ENCODE assay signal across 8 mouse cellular contexts in the genomic region with DNA sequence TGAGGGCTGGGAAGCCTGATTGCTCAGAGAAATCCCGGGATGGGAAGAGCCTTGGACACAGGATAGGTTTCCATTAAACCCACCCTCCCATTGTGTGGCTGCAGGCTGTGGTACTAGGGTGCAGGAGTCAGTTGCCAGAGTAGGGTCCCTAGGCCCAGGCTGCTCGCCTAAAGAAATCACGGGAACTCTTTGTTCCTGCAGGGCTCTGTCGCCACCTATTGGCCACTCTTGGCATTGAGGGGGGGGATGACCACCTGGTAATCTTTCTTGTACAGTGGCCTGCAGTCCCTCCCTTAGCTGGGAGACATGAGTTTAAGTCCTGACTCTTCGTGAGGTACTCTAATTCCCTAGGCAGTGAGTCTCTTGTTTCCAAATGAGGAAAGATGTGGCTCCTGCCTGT.
A peak's percentile ranks its signal among the peaks of the same experiment; 100 is the strongest.
DNase-seq lines count a peak whose midpoint lies in the region; ATAC-seq lines count a peak whose summit lies in the region.

No protein-coding gene starts in this region.

- H3K27me3 ChIP-seq in embryonic facial prominence, embryonic 11.5 days (ENCODE audit: control insufficient read depth, insufficient read depth, low read length) = no peaks in the 10 kb centered on the region
- H3K27me3 ChIP-seq in midbrain, embryonic 15.5 days (replicated peaks) = 0 out of 2 replicates have a peak, but pooled peaks cover 6% of the 10 kb centered on the region

- no peak overlapping the region for H3K4me3 ChIP-seq in embryonic facial prominence, embryonic 11.5 days (ENCODE audit: low read depth, low read length)
- no peak overlapping the region for H3K4me3 ChIP-seq in midbrain, embryonic 15.5 days

- no peaks in the 10 kb centered on the region for H3K36me3 ChIP-seq in embryonic facial prominence, embryonic 11.5 days (replicated peaks; ENCODE audit: control insufficient read depth, insufficient read depth, low read depth, low read length)
- no peaks in the 10 kb centered on the region for H3K36me3 ChIP-seq in midbrain, embryonic 15.5 days (replicated peaks)

- 11% methylated on average over 5 of the region's 5 CpGs for WGBS in embryonic facial prominence, embryonic 11.5 days
- 29% methylated on average over 5 of the region's 5 CpGs for WGBS in large intestine, adult 2 months
- WGBS in midbrain, embryonic 15.5 days = 15% methylated on average over 5 of the region's 5 CpGs

- H3K4me1 ChIP-seq in embryonic facial prominence, embryonic 11.5 days (ENCODE audit: control insufficient read depth, insufficient read depth, low read length) = no peaks in the 10 kb centered on the region
- H3K4me1 ChIP-seq in midbrain, embryonic 15.5 days = no peaks in the 10 kb centered on the region

- H3K9ac ChIP-seq in embryonic facial prominence, embryonic 11.5 days (replicated peaks; ENCODE audit: low read length) = no peak overlapping the region
- no peak overlapping the region for H3K9ac ChIP-seq in midbrain, embryonic 15.5 days

- no peaks in the 10 kb centered on the region for H3K9me3 ChIP-seq in embryonic facial prominence, embryonic 11.5 days (replicated peaks; ENCODE audit: control insufficient read depth, low read length)
- no peaks in the 10 kb centered on the region for H3K9me3 ChIP-seq in midbrain, embryonic 15.5 days

- no peak overlapping the region for H3K4me2 ChIP-seq in embryonic facial prominence, embryonic 11.5 days (ENCODE audit: low read depth, low read length)
- no peak overlapping the region for H3K4me2 ChIP-seq in midbrain, embryonic 15.5 days

- 0 out of 2 replicates have a peak, but pooled peaks have one; percentile 56 for ATAC-seq in embryonic facial prominence, embryonic 11.5 days (replicated peaks; ENCODE audit: insufficient number of reproducible peaks, low FRiP score, low TSS enrichment, low read depth)
- peak; percentile 58; the same call in 1 of the 2 replicates for ATAC-seq in midbrain, embryonic 15.5 days (replicated peaks)

- DNase-seq in layer of hippocampus, adult 11-12 months (ENCODE audit: low spot score) = peak; percentile 52
- no peak for DNase-seq in layer of hippocampus, postnatal 36 days
- peak; percentile 74 for DNase-seq in adrenal gland, postnatal 10 days
- peak; percentile 83 for DNase-seq in embryonic facial prominence, embryonic 11.5 days (ENCODE audit: low spot score)
- DNase-seq in heart, postnatal 4 days = peak; percentile 74
- peak; percentile 2 for DNase-seq in large intestine, adult 2 months (ENCODE audit: low read depth, low spot score)
- peak; percentile 90 for DNase-seq in testis, postnatal 10 days (ENCODE audit: low spot score)

- no peak overlapping the region for H3K27ac ChIP-seq in embryonic facial prominence, embryonic 11.5 days (replicated peaks; ENCODE audit: low read depth, low read length)
- no peak overlapping the region for H3K27ac ChIP-seq in midbrain, embryonic 15.5 days

Comparison
In these comparisons a context has a peak if more than half of its experiments do, and no peak if none do; other contexts are left out.
1. DNase-seq: peak in layer of hippocampus, adult 11-12 months (single experiment), adrenal gland, postnatal 10 days (single experiment), embryonic facial prominence, embryonic 11.5 days (single experiment), heart, postnatal 4 days (single experiment), large intestine, adult 2 months (single experiment) and testis, postnatal 10 days (single experiment); none in layer of hippocampus, postnatal 36 days (0 of 2).